Mouse (Mus musculus) T-helper 2 cell (primary cell): ENCODE measurements at regions not wholly inside any gene's neighbourhood (a gene's known extent, or its start where the extent isn't known, plus 50 kb on each side); places are given as distances from the start of the nearest gene placed in this dataset.

Experiments
- in situ Hi-C: fragments of 300-600 bp; cut with MboI, MseI; formaldehyde crosslinking; loops from one replicate; pipeline ENCODE4 v1.15.1; 2025; ENCODE audit warnings: high pct_unique_total_duplicates

DNA sequence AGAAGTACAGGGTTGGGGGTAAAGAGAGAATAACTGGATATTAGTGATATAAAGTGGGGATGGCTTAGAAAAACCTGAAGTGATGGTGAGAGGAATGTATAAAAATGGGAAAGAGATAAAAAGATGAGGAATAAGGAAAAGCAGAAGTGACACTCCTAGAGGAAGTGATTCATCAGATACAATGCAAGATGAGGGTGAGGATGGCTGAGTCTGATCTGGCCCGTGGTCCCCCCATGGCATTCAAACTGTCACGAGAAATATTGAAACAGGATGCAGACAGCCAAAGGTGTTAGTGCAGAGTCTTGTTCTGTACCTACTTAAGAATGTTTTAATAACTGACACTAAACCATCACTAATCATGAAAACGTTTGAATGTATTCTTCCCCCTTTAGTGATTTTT is 56.2 kb upstream of the Kitl start:
- in situ Hi-C loops, result loop anchor here (25.0 kb wide), 1 partner anchor 1828 kb away; no protein-coding TSS in a partner anchor

DNA sequence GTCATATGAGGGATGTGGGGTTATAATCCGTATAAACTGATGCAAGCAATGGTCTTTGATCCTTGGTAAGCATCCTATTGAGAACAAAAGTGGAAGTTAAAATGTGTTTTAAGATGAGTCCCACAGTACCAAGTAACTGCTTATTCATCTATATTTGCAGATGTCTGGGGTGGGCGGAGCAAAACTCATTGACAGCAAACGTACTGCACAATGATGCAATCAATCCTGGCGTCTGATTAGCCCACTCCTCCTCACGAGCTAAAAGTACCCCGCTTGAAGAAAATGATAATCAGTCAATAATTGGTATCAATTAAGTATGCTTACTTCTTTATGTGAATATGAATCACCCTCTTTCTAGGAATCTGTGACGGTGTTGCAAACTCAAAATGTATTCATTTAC is 62.9 kb upstream of the Kitl start:
- in situ Hi-C loops, result loop anchor here (25.0 kb wide), 1 partner anchor 1835 kb away; no protein-coding TSS in a partner anchor

DNA sequence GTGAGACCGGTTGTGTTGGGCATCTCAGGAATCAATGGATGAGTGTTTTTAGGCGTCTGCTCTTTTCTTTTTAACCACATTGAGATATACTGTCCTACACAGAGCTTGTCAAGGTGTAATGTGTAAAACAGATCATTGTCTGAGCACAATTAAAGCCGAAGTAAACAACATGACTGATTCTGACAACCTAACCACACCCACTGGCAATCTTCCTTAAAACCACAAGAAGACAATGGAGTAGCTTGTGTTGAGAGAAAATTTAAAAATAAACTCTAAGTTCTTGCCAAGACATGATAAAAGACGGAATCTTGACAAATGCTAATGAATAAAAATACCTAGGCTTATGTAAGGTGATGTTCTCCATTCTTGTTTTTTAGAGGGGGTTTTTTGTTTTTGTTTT is 63.7 kb upstream of the Kitl start:
- in situ Hi-C loops, result loop anchor here (25.0 kb wide), 1 partner anchor 1836 kb away; no protein-coding TSS in a partner anchor

DNA sequence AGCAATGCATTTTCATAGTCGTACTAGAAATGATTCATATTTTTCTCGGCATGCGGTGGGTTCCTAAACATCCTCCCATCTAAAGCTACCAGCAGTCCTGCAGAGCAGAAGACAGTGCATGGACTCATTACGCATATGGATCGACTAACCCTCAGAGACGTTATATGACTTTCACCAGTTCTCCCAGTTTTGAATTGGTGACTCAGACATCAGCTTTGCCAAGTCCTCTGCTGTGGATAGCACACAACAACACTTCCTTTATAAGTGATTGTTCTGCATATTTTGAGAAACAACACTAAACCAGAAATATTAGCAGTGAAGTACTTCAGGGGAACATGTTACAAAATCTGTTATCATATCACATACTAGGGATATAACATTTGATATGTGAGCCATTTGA is 64.1 kb upstream of the Kitl start:
- in situ Hi-C loops, result loop anchor here (25.0 kb wide), 1 partner anchor 1836 kb away; no protein-coding TSS in a partner anchor

DNA sequence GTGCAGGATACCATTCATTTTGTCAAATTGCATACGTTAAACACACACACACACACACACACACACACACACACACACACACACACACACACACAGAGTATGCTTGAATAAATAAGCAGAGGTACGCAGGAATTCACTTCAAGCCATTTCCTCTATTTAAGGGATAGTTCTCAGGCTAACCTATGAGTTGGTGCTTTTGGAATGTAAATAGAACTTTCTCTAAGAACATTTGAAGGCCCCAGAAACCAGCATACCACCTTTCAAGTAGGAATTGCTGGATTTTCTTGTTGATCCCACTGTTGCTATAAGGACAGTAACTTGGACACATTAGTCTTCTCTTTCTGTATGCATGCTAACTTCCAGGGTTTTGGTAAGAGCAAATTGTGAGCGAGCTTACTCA is 66.7 kb upstream of the Kitl start:
- in situ Hi-C loops, result no loop called here

DNA sequence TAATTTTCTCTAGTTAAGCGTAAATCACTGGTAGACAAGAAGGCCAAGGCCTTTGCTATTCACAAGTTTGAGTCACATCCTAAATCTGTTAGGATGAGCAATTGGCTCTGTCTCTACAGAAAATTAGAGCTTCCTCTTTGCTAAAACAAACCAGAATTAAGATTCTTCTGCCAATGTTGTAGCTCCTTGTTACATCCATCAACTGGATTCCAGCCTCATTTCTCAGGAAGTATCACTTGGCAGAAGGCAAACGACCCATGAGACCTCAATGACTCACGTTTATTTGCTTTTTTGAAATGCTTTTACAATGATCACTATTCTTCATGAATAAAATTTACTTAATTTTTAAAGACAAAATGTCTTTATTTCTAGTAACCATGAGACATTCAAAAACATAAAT is 70.0 kb upstream of the Kitl start:
- in situ Hi-C loops, result no loop called here

DNA sequence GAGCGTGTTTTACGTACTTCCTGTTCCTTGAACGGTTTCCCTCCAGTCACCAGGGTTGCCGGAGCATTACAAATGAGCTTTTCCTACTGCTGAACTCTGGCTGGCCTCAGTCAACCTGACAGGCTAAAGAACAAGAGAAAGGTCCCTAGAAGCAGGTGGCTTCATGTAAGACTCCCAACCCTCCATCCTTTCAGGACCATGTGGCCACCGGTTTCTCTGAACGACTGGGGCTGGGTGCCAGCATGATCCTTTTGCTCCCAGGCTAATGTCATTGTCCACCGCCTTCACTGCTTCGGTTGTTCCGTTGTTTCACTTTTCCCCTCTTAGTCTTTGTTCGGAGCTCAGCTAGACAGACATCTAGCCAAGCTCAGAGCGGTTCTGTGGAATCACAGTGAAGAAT is 73.8 kb upstream of the Kitl start:
- in situ Hi-C loops, result no loop called here

DNA sequence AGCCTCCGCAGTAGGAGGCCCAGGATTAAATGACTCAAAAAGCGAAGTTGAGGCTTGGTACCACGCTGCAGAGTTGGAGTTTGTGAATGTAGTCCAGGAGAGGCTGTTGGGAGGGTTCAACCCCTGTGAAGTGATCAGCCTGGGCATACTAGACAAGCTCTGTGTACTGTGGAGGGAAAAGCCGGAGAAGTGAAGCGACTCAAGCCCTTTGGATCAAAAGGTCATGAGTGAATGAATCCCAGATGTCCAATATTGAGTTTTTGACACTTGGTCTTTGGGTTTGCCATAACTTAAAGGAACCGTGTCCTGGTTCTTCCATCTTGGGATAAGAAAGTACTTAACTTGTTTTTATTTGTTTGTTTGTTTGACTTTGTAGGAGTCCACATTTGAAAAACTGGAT is 76.5 kb upstream of the Kitl start:
- in situ Hi-C loops, result no loop called here

DNA sequence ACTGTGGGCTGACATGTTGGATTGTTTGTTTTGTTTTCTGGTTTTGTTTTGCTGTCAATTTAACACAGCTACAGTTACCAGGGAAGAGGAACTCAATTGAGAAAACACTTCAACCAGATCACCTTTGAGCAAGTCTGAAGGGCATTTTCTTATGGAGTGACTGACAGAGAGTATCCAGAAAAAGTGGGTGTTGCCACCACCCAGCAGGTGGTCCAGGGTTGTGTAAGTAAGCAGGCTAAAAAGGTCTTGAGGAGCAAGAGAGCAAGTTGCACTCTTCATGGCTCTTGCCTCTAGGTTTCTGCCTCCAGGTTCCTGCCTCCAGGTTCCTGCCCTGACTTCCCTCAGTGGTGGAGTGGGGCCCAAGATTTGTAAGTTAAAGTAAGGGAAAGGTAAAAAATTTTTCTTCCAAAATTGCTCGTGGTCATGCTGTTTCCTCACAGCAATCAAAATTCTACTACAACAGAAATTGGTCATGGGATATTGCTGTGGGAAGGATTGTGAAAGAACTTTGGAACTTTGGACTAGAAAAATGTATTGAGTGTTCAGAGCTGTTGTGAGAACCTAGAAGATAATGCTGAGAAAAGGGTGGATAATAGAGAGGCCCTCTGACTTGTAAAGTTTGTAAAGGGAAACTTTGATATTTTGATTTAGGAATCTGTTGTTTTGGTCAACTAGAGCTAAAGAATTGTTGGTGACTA is 77.4 kb upstream of the Kitl start:
- in situ Hi-C loops, result no loop called here

DNA sequence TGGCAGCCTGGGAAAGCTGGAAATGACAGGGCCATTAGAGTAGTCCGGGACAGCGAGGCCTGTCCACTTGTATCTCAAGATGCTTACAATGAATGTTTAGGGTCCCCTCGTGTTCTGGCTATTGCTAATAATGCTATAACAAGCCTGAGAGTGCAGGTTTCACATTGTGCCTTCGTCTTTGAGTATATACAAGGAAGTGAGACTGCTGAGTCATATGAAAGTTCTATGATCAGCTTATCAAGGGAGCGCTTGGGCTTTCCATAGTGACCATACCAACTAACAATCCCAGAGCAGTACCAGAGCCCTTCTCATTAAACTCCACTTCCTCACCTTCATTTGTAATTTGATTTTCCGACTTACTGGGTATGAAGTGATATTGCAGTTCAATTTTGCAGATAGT is 86.2 kb upstream of the Kitl start:
- in situ Hi-C loops, result no loop called here

DNA sequence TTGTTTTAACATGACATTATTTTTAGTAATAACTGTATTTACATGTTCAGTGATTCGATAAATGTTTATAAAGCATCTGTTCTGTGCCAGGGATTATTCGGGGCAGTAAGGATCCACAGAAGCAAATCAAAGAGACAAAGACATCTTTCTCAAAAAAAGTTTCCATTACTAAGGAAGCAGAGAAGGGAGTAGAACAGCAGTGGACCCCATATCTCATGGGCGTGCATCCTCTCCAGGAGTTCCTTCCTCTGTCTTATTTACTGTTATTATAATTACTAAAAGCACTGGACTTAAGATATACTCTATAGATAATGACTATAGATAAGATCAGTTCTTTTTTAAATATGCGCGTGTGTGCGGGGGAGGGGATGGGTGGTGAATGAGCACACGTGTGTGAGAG is 87.5 kb upstream of the Kitl start:
- in situ Hi-C loops, result no loop called here

DNA sequence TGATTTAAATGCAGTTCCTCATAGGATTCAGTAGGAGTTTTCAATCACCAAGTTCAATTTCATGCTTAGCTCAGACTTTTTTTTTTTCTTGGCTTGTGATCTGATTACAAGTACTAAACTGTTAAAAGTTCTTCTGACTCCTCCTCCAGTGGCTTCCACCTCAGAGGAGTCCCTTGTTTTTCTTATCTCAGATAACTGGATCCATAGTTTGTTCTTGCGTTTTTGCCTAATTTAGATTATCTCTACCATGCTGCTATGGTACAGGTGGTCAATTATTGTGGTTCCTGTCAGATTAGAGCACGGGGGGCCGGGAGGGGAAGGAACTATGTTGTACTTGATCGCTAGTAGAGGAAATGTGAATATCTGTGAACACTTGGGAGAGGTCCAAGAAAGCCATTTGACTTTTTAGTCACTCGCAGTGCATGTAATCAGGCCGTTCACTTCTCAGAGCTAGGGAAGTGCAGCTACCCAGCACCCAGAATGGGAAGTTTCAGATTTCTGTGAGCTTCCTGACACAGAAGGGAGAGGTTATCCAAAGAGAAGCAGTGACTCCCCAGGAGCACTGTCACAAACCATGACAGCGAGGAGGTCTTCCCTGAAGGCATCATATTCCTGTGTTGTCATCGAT is 89.0 kb upstream of the Kitl start:
- in situ Hi-C loops, result no loop called here

DNA sequence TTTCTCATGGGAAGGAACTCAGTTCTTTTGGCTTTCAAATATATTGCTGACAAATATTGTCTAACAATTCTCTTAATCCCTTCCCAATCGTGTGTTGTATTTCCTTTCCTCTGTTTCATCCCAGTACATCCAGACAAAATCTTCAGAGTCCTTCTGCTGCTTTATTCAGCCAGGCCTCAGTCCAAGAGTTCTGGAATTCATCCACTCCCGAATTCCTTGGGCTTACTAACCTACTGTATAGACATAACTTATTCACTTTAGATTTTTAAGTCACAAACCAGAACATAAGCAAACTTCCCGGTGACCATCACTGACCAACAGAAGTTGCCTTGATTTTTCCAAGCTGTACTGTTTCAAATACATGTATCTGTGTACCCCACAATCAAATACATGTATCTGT is 90.9 kb upstream of the Kitl start:
- in situ Hi-C loops, result no loop called here

DNA sequence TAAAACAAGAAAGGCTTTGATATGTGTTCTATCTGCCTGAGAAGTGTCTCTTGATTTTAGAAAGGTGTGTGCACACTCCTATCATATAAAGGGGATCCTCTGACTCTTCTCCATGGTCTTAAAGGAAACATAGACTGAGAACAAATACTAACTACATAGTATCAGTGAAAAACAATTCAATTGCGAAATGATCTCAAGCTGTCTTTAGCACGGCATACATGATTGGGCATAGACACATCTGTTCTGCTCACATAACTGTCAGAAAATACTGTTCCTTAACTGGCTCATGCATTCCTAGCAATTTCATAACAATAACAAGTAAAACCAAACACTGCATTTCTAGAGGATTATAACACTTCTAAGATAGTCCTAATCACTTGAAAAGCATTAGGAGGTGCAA is 95.5 kb upstream of the Kitl start:
- in situ Hi-C loops, result no loop called here

DNA sequence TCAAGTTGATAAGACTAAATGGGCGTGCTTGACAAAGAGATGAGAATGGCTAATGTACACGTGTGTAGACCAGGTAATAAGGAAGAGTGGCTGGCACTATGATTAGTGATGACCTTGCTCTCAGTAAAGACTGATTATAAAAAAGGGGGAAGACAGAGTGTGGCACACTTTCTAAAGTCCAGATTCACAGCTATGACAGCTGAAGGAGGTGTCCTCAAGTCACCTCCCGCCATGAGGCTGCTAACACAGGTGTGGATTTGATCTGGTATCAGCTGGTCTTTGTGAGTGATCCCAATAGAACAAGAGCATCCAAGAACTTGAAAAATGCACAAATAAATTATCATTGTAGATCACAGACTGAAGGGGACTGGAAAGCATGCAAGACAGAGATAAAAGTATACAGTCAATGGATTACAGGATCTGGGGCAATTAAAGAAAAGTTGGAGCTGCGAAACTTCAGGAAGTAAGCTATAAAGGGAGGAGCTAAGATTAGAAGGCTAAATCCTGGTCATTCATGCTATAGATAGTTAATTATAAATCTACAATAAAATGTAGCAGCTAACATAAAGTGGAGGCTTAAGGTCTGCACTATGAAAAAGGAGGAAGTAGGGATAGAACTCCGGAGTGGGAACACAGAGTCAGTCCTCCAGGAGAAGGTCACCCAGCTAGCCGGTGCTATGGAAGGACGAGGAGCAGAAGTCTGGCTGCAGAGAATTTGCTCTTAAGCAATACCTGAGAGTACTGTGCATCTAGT is 96.7 kb upstream of the Kitl start:
- in situ Hi-C loops, result no loop called here

DNA sequence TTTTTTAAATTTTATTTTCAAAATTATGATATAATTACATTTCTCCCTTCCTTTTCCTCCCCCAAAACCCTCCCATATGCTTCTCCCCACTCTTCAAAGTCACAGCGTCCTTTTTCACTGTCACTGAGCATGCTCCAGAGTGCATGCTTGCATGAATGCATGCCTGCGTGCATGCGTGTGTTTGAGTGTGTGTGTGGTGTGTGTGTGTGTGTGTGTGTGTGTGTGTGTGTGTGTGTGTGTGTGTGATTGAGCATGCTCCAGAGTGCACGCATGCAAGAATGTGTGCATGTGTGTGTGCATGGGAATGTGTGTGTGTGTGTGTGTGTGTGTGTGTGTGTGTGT is 101.6 kb upstream of the Kitl start:
- in situ Hi-C loops, result no loop called here

DNA sequence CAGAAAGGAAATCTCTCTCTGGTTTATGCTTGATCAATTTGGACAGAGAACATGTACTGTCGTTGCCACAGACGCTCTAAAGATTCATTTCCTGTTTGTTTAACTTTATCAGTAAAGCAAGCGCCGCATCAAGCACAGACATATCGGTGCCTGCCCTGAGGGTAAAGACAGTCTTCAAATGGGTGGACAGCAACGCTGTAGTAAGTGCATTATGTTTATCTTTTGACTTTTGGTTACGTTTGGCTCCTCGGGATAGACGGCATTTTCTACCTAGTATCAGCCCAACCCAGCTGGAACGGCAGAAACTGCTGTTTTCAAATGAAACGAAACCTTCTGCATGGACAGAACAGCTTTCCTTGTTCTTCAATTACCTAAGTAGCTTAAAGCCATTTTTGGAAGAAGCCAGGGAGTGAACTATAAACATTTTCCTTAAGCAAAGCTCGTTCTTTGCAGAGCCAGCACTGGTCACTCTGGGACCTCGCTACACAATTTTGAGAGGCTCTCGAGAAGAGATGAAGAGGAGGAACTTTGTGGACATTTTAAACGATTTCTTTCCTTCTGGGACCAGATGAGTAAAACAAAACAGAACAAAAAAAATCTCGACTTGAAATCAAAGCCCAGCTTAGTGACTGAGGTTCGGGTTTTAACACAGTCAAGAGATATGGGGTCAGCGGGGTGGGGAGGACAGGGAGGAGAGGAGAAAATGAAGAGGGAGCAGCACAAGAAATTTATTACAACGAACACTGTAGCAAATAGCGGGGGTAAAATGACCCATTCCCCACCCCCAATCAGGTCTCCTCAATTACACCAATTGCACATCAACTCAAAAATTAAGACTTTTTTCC is 102.2 kb upstream of the Kitl start:
- in situ Hi-C loops, result no loop called here

DNA sequence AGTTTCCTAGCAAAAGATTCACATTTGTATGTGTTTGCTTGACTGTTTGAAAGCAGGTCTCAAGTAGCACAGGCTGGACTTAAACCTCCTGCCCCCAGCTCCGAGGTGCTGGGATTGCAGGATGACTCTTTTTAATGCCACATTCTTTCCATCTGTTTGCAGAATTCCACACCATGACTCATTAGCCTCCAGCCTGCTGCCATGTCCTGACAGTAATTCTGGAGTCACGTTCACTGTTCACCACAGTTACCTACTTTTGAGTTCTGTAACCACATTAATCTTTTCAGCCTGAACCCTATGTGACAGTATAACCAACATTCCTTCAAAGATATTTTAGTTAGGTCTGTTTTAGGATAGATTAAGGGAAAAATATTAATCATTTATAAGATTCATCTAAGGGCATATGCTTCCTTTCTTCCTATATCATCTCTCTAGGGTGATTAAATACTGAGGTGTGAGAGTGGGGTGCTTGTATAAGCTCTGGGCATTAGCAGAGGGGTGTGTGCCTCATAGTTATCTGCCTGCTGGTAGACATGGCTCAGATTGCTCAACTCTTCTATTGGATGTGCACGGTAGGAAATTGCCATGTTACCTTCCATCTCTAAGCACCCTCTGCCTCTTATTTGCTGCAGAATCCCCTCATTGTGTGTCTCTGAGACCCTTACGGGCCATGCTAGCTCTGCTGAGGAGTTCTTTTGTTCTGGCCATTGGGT is 105.3 kb upstream of the Kitl start:
- in situ Hi-C loops, result no loop called here

DNA sequence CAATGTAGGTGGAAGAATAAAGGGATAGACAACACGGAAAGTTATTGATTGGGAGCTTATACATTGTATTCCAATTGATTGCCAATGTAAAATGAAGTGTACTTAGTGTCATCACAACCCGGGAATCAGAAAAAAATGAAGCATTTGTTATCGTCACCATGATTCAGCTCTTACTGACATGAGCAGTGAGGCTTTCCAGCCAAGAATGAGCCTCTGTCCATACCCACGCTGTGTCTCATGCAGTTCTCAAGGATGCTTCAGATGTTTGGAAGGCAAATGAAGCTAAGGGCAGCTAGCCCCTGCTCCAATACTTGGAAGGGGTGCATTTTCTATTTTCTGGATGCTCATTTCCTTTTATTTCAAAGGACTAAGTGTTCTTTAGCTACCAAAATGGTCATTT is 107.4 kb upstream of the Kitl start:
- in situ Hi-C loops, result no loop called here

DNA sequence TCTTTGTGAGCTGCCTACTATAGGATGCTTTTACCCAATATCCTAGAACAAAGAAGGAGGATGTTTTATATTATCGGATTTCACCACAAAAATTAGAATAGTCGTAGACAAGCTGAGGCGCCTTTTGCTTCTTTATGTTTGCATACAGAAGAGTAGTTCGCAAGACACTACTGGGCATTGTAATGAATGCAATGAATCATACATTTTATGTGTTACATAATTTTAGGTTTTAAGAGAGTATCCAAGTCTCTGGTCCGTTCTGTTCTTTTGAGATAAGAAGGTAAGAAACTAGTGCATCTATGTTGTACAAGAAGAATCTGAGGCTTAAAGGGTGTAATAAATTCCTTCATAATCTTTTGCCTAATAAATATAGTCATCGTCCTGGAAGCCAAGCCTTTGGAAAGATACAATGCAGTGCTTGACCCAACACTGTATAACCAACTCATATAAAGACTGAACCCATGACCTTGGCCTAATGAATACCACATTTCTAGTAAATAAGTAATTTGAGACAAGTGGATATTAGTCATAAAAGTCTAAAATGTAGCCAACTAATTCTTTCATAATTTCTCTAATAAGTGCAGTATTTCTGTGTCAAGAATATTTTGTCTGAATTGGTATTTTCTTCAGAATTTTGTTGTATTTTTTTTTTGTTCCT is 108.5 kb upstream of the Kitl start:
- in situ Hi-C loops, result no loop called here
